8 mouse cellular contexts compared by ENCODE assay signal in genomic region chr9:25483931-25484618, GRCm38 (mm10). TPM values are rescaled to one million over a fixed set of nuclear protein-coding genes. Genes with fewer than 3 reads are reported as not detected.
DNase-seq lines count a peak whose midpoint lies in the region; ATAC-seq lines count a peak whose summit lies in the region.

No protein-coding gene starts in this region.

- H3K27me3 ChIP-seq in heart, embryonic 10.5 days (ENCODE audit: insufficient read depth, poor library complexity, severe bottlenecking): no peaks in the 10 kb centered on the region
- no peaks in the 10 kb centered on the region for H3K27me3 ChIP-seq in forebrain, embryonic 15.5 days
- peaks cover 11% of the 10 kb centered on the region for H3K27me3 ChIP-seq in liver, embryonic 13.5 days

- H3K4me2 ChIP-seq in forebrain, embryonic 15.5 days (replicated peaks): peak overlapping the region; percentile 27
- H3K4me2 ChIP-seq in liver, embryonic 13.5 days: peak overlapping the region; percentile 92

- H3K4me3 ChIP-seq in heart, embryonic 10.5 days: peak overlapping the region; percentile 72
- H3K4me3 ChIP-seq in forebrain, embryonic 15.5 days: peak overlapping the region; percentile 17
- H3K4me3 ChIP-seq in liver, embryonic 13.5 days (replicated peaks): 0 out of 2 replicates have a peak overlapping the region, but pooled peaks have one; percentile 4

- 48% methylated on average over 9 of the region's 9 CpGs for WGBS in heart, embryonic 10.5 days
- WGBS in forebrain, embryonic 15.5 days: 62% methylated on average over 9 of the region's 9 CpGs
- 71% methylated on average over 9 of the region's 9 CpGs for WGBS in liver, embryonic 13.5 days (ENCODE audit: insufficient replicate concordance)

- no peak for ATAC-seq in forebrain, embryonic 15.5 days (replicated peaks)
- ATAC-seq in liver, embryonic 13.5 days (ENCODE audit: low read depth): no peak

- H3K36me3 ChIP-seq in heart, embryonic 10.5 days: peaks cover 3% of the 10 kb centered on the region; the same call in 1 of the 2 replicates
- H3K36me3 ChIP-seq in forebrain, embryonic 15.5 days: no peaks in the 10 kb centered on the region
- H3K36me3 ChIP-seq in liver, embryonic 13.5 days: no peaks in the 10 kb centered on the region

- no peak overlapping the region for H3K27ac ChIP-seq in heart, embryonic 10.5 days
- no peak overlapping the region for H3K27ac ChIP-seq in forebrain, embryonic 15.5 days (replicated peaks)
- no peak overlapping the region for H3K27ac ChIP-seq in liver, embryonic 13.5 days

- no peaks in the 10 kb centered on the region for H3K9me3 ChIP-seq in heart, embryonic 10.5 days
- no peaks in the 10 kb centered on the region for H3K9me3 ChIP-seq in forebrain, embryonic 15.5 days
- no peaks in the 10 kb centered on the region for H3K9me3 ChIP-seq in liver, embryonic 13.5 days (replicated peaks)

- H3K9ac ChIP-seq in forebrain, embryonic 15.5 days (replicated peaks): no peak overlapping the region
- no peak overlapping the region for H3K9ac ChIP-seq in liver, embryonic 13.5 days

- DNase-seq in heart, embryonic 10.5 days (ENCODE audit: low spot score): no peak
- no peak for DNase-seq in heart, adult 9 months (ENCODE audit: low spot score in 2 of 2)
- peak; percentile 16 for DNase-seq in Muller cell, postnatal 12 days (ENCODE audit: inconsistent ontology term)
- DNase-seq in liver, embryonic 13.5 days: no peak
- no peak for DNase-seq in MN1 (ENCODE audit: low spot score)
- DNase-seq in layer of hippocampus, postnatal 14 days (ENCODE audit: low spot score in 2 of 2): no peak
- DNase-seq in gastrocnemius, postnatal 25 days: no peak

- peaks cover 60% of the 10 kb centered on the region for H3K4me1 ChIP-seq in heart, embryonic 10.5 days
- peaks cover 48% of the 10 kb centered on the region for H3K4me1 ChIP-seq in forebrain, embryonic 15.5 days
- peaks cover 47% of the 10 kb centered on the region for H3K4me1 ChIP-seq in liver, embryonic 13.5 days (replicated peaks)

RNA-seq across cellular contexts. Expression of gene Eepd1, which starts 2.7 kb away (rescaled TPM):
- 22.6 and 24.2 TPM in 2 replicates for polyA plus RNA-seq in heart, embryonic 10.5 days (2016; fragmentation: Nextera tagmentation; extraction: Ambion mirVana)
- 13.5 and 14.2 TPM in 2 replicates for polyA plus RNA-seq in forebrain, embryonic 15.5 days (2015; fragmentation: Nextera tagmentation; extraction: Ambion mirVana)
- 4.9 and 5.2 TPM in 2 replicates for polyA plus RNA-seq in liver, embryonic 13.5 days (2015; fragmentation: Nextera tagmentation; extraction: Ambion mirVana)
- 10 to 100 TPM; 12.5 to 14.4 TPM for total RNA-seq in layer of hippocampus, postnatal 14 days (2021)
- total RNA-seq in gastrocnemius, postnatal 25 days (2021): 10 to 100 TPM; 50.7 to 64.5 TPM

Comparison
In these comparisons a context has a peak if more than half of its experiments do, and no peak if none do; other contexts are left out.
1. H3K4me3 ChIP-seq: peak in every context shown above with its lines; median percentile 72 in heart, embryonic 10.5 days; 17 in forebrain, embryonic 15.5 days; 4 in liver, embryonic 13.5 days.